Mouse (Mus musculus) macrophage (primary cell): ENCODE measurements around the gene Cald1. TPM values are rescaled to one million over a fixed set of nuclear protein-coding genes. Genes with fewer than 3 reads are reported as not detected.

Source experiments
- H3K27ac ChIP-seq: fragments of 350-480 bp; formaldehyde crosslinking; 2 replicates; pipeline ENCODE4 v1.9.0; 2021
- H3K36me3 ChIP-seq: fragments of 350-480 bp; formaldehyde crosslinking; 2 replicates; pipeline ENCODE4 v1.9.0; 2021; ENCODE audit errors: inconsistent target
- H3K4me3 ChIP-seq: fragments of 350-480 bp; formaldehyde crosslinking; 2 replicates; pipeline ENCODE4 v1.9.0; 2021; ENCODE audit errors: inconsistent target
- H3K79me2 ChIP-seq: fragments of 350-480 bp; formaldehyde crosslinking; 2 replicates; pipeline ENCODE4 v1.9.0; 2021; ENCODE audit errors: inconsistent target
- WGBS: methylation state at CpG from one replicate; pipeline ENCODE4 v1.1.7; 2026; ENCODE audit warnings: inconsistent platforms; ENCODE audit not compliant: missing documents; 5-methylcytosine and 5-hydroxymethylcytosine counted together
- polyA plus RNA-seq: library from polyadenylated mRNA; stranded (reverse); fragments of 250-400 nt; gene quantifications from 3 replicates; pipeline ENCODE4 v1.2.4, GENCODE M21; 2018; ENCODE audit warnings: inconsistent platforms

Cald1 gene
- polyA plus RNA-seq, 1 experiment from 2014 or later: 4.8 TPM

GRCm38 (mm10) chr6:34769984-34770383 is 171.7 kb downstream of the Cald1 start:
- Histone ChIP-seq H3K27ac (no peak overlapping the region), H3K36me3 (no peaks in the 10 kb centered on the region), H3K4me3 (no peak overlapping the region), H3K79me2 (no peaks in the 10 kb centered on the region)
- 100% methylated on average over 2 of the region's 2 CpGs for WGBS

- H3K27ac ChIP-seq: no peak overlapping the region
- 72% methylated on average over 6 of the region's 6 CpGs for WGBS
- no peaks in the 10 kb centered on the region for H3K36me3 ChIP-seq
- H3K79me2 ChIP-seq: no peaks in the 10 kb centered on the region
- no peak overlapping the region for H3K4me3 ChIP-seq
These were observed 172.2 kb downstream of the Cald1 start for GRCm38 (mm10) chr6:34770491-34770890.

GRCm38 (mm10) chr6:34776396-34776795 is 178.1 kb downstream of the Cald1 start:
- no peak overlapping the region for H3K4me3 ChIP-seq
- no peak overlapping the region for H3K27ac ChIP-seq
- H3K36me3 ChIP-seq: no peaks in the 10 kb centered on the region
- no peaks in the 10 kb centered on the region for H3K79me2 ChIP-seq

- H3K4me3 ChIP-seq: no peak overlapping the region
- H3K27ac ChIP-seq: no peak overlapping the region
- 91% methylated on average over 2 of the region's 2 CpGs for WGBS
- H3K36me3 ChIP-seq: no peaks in the 10 kb centered on the region
- H3K79me2 ChIP-seq: no peaks in the 10 kb centered on the region
These were observed 178.8 kb downstream of the Cald1 start for GRCm38 (mm10) chr6:34777094-34777493.

- 88% methylated on average over 10 of the region's 10 CpGs for WGBS
- no peaks in the 10 kb centered on the region for H3K36me3 ChIP-seq
- H3K4me3 ChIP-seq: no peak overlapping the region
- no peaks in the 10 kb centered on the region for H3K79me2 ChIP-seq
- no peak overlapping the region for H3K27ac ChIP-seq
These were observed 179.8 kb downstream of the Cald1 start for GRCm38 (mm10) chr6:34777981-34778668.

GRCm38 (mm10) chr6:34780231-34780942 is 182.1 kb downstream of the Cald1 start, which contains the start of gene Agbl3:
TSS of gene Agbl3 (plus strand) at chr6:34780432.
- H3K36me3 ChIP-seq: no peaks in the 10 kb centered on the region
- H3K79me2 ChIP-seq: no peaks in the 10 kb centered on the region
- H3K4me3 ChIP-seq: peak within 1 kb of the TSS; percentile 47
- H3K27ac ChIP-seq: peak within 1 kb of the TSS; percentile 70
- WGBS: under 1% methylated on average over 81 of the region's 81 CpGs

GRCm38 (mm10) chr6:34780943-34781289 is 182.6 kb downstream of the Cald1 start:
- Histone ChIP-seq H3K4me3 (peak overlapping the region; percentile 47), H3K79me2 (no peaks in the 10 kb centered on the region), H3K36me3 (0 out of 2 replicates have a peak, but pooled peaks cover 4% of the 10 kb centered on the region), H3K27ac (peak overlapping the region; percentile 70)
- WGBS: 2% methylated on average over 13 of the region's 13 CpGs

- no peak overlapping the region for H3K27ac ChIP-seq
- H3K4me3 ChIP-seq: no peak overlapping the region
- 0 out of 2 replicates have a peak, but pooled peaks cover 4% of the 10 kb centered on the region for H3K36me3 ChIP-seq
- 10% methylated on average over 1 of the region's 1 CpGs for WGBS
- no peaks in the 10 kb centered on the region for H3K79me2 ChIP-seq
These were observed 184.2 kb downstream of the Cald1 start for GRCm38 (mm10) chr6:34782493-34782892.

- 82% methylated on average over 3 of the region's 3 CpGs for WGBS
These were observed 198.6 kb downstream of the Cald1 start for GRCm38 (mm10) chr6:34796881-34797280.

GRCm38 (mm10) chr6:34797887-34798286 is 199.6 kb downstream of the Cald1 start:
- WGBS: 95% methylated on average over 3 of the region's 3 CpGs
- Histone ChIP-seq H3K79me2 (no peaks in the 10 kb centered on the region), H3K27ac (no peak overlapping the region), H3K4me3 (no peak overlapping the region), H3K36me3 (no peaks in the 10 kb centered on the region)

More at GRCm38 (mm10) chr6:34796881-34797280, 198.6 kb downstream of the Cald1 start:
- H3K79me2 ChIP-seq: no peaks in the 10 kb centered on the region
- no peaks in the 10 kb centered on the region for H3K36me3 ChIP-seq
- no peak overlapping the region for H3K27ac ChIP-seq
- H3K4me3 ChIP-seq: no peak overlapping the region

- Histone ChIP-seq H3K27ac (no peak overlapping the region), H3K36me3 (no peaks in the 10 kb centered on the region), H3K4me3 (no peak overlapping the region), H3K79me2 (no peaks in the 10 kb centered on the region)
- WGBS: 100% methylated on average over 2 of the region's 2 CpGs
These were observed 207.3 kb downstream of the Cald1 start for GRCm38 (mm10) chr6:34805582-34805981.

- Histone ChIP-seq H3K36me3 (no peaks in the 10 kb centered on the region), H3K27ac (no peak overlapping the region), H3K4me3 (no peak overlapping the region), H3K79me2 (no peaks in the 10 kb centered on the region)
- 6% methylated on average over 4 of the region's 4 CpGs for WGBS
These were observed 212.4 kb downstream of the Cald1 start for GRCm38 (mm10) chr6:34810651-34811050.

- H3K27ac ChIP-seq: no peak overlapping the region
- no peak overlapping the region for H3K4me3 ChIP-seq
- no peaks in the 10 kb centered on the region for H3K36me3 ChIP-seq
- H3K79me2 ChIP-seq: no peaks in the 10 kb centered on the region
These were observed 226.1 kb downstream of the Cald1 start for GRCm38 (mm10) chr6:34824406-34824805.
